Mouse (Mus musculus): ENCODE measurements around the gene Spin4. TPM values are rescaled to one million over a fixed set of nuclear protein-coding genes. Genes with fewer than 3 reads are reported as not detected.

Spin4 gene
- not detected for total RNA-seq (2023)

GRCm38 (mm10) chrX:95026361-95026892, at the start of gene Spin4:
TSS of gene Spin4 (minus strand) at chrX:95026682.

Other genes with a start within 250 kb of the Spin4 start
- 1.3 TPM for gene Arhgef9, start 170.2 kb upstream of the Spin4 start, total RNA-seq (2023)

Data from CD8-positive naive resting alpha-beta T cell, adult 57 days (primary cell).